Mouse (Mus musculus): ENCODE measurements around the gene Rpl41.

The Rpl41 gene

DNA sequence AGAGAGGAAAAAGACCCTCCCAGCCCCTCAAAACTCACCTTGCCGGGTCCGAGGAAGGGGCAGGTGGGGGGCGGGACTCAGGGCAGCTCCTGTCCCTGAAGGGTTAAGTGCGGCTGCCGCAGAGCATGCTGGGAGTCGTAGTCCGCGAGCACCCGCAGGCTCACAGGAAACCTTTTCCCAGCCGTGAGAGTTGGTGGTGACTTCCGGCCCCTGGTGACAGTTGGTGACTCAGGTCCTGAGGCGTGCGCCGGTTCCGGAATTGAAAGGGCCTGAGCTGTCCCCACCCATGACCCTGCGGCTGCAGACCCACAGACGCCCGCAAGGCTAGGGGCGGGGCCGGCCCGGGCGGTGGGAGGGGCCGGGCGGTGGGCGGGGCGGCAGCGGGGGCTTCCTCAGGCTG, 50.5 kb downstream of the Rpl41 start, which contains the start of gene Myl6b:
TSS of gene Myl6b (minus strand) at position 96 of the 400 bp plus-strand sequence.
- DNase-seq (ENCODE audit: extremely low read depth, low read depth, low spot score) = peak; percentile 45
